In the genomic region with DNA sequence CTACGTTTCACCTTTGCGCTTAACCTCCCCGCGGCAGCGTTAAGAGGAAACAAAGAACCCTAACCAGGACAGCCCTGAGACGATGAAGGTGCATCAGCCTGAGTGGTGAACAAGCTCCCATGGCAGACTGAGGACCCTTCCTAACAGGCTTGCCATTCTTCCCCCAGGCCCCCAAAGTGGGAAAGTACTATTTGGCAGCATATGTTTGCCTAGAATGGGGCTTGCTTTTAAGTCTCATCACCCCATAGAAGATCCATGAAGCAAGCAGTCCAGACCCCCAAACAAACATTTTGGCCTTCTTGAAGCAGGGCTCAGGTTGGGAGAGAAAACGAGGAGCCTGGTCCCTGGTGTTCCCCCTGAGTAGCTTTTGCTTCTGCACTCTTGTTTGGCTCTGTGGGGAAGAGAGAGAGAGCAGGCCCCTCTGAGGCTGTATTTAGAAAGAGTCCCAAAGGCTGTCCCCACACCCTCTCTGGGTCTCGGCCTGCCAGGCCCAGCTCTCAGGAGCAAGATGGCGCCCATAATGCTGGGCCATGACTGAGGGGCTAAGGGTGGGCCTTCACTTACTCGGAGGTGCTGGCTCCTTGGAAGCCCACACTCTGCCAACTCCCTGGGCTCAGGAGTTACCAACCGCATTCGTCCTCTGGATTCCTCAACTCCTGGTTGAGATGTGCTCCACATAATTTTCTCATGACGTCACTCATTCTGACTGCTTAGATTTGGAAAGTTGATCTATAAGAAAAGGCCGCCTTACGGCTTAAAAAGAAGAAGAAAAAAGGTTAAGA, we compare ENCODE assay signal across 11 mouse cellular contexts. TPM values are rescaled to one million over a fixed set of nuclear protein-coding genes. Genes with fewer than 3 reads are reported as not detected.
A peak's percentile ranks its signal among the peaks of the same experiment; 100 is the strongest.
DNase-seq lines count a peak whose midpoint lies in the region; ATAC-seq and TF ChIP-seq lines count a peak whose summit lies in the region.
"Had no signal": no experiment of that assay in that cellular context is flagged by ENCODE, and none has a peak within 500 bp of the region (broad histone marks: within the 10 kb centered on the region; RNA-seq: fewer than 3 reads in every experiment).

No protein-coding gene starts in this region.

- peaks cover 4% of the 10 kb centered on the region; the same call in 1 of the 2 replicates for H3K36me3 ChIP-seq in kidney, embryonic 15.5 days
- peaks cover 46% of the 10 kb centered on the region for H3K36me3 ChIP-seq in C2C12 (ENCODE audit: control insufficient read depth, insufficient read depth)
- H3K36me3 ChIP-seq: hindbrain, embryonic 12.5 days; limb, embryonic 15.5 days; midbrain, embryonic 13.5 days had no signal

- peaks cover 8% of the 10 kb centered on the region for H3K4me1 ChIP-seq in kidney, embryonic 15.5 days

- H3K27me3 ChIP-seq in kidney, embryonic 15.5 days: no peaks in the 10 kb centered on the region
- H3K27me3 ChIP-seq in C2C12 (ENCODE audit: control insufficient read depth, insufficient read depth, insufficient read length): no peaks in the 10 kb centered on the region
- H3K27me3 ChIP-seq: hindbrain, embryonic 12.5 days; limb, embryonic 15.5 days; midbrain, embryonic 13.5 days had no signal

- H3K9ac ChIP-seq in kidney, embryonic 15.5 days: no peak overlapping the region
- H3K9ac ChIP-seq: hindbrain, embryonic 12.5 days; limb, embryonic 15.5 days; midbrain, embryonic 13.5 days had no signal

- no peak for DNase-seq in kidney, adult 9 months
- peak; percentile 64 for DNase-seq in NIH3T3 (ENCODE audit: low read depth)
- peak; percentile 18 to 33 for DNase-seq in heart, postnatal 14 days
- no peak for DNase-seq in cerebellum, postnatal 14 days
- no peak for DNase-seq in cerebellum, adult 11 months
- DNase-seq in adrenal gland, postnatal 4 days (ENCODE audit: low spot score in 2 of 2): no peak

- peak; percentile 53; the same call in 1 of the 2 replicates for ATAC-seq in kidney, embryonic 15.5 days (replicated peaks; ENCODE audit: low FRiP score)

- peak overlapping the region; percentile 43 for H3ac ChIP-seq in C2C12 (ENCODE audit: control insufficient read depth, insufficient read length, low read depth)

- H3K27ac ChIP-seq in kidney, embryonic 15.5 days: 0 out of 2 replicates have a peak overlapping the region, but pooled peaks have one; percentile 19
- H3K27ac ChIP-seq: hindbrain, embryonic 12.5 days; limb, embryonic 15.5 days; midbrain, embryonic 13.5 days had no signal

- H3K9me3 ChIP-seq in kidney, embryonic 15.5 days (replicated peaks): no peaks in the 10 kb centered on the region
- H3K9me3 ChIP-seq: hindbrain, embryonic 12.5 days; limb, embryonic 15.5 days; midbrain, embryonic 13.5 days had no signal

- intact Hi-C loops in heart, postnatal 14 days (cut with DNase I): no loop called here

- 83% methylated on average over 15 of the region's 15 CpGs for WGBS in kidney, embryonic 15.5 days

- H3K4me2 ChIP-seq in kidney, embryonic 15.5 days: peak overlapping the region; percentile 18; the same call in 1 of the 2 replicates
- H3K4me2 ChIP-seq: hindbrain, embryonic 12.5 days; limb, embryonic 15.5 days; midbrain, embryonic 13.5 days had no signal

- peaks cover 48% of the 10 kb centered on the region for H3K79me2 ChIP-seq in C2C12 (ENCODE audit: control insufficient read depth, insufficient read depth)

- TF ChIP-seq CTCF in C2C12 (IDR thresholded peaks at IDR 0.05; ENCODE audit: control insufficient read depth, insufficient read depth, insufficient read length): no peak

- H3K4me3 ChIP-seq in kidney, embryonic 15.5 days (replicated peaks): no peak overlapping the region
- peak overlapping the region; percentile 28 for H3K4me3 ChIP-seq in C2C12 (ENCODE audit: insufficient read depth, poor library complexity, severe bottlenecking)
- H3K4me3 ChIP-seq: hindbrain, embryonic 12.5 days; limb, embryonic 15.5 days; midbrain, embryonic 13.5 days had no signal

- peaks cover 26% of the 10 kb centered on the region for H3K79me3 ChIP-seq in C2C12 (ENCODE audit: low read depth)

TF ChIP-seq in C2C12, 6 proteins besides CTCF, POLR2A, EP300 and RAD21:
- TF ChIP-seq MAX (IDR thresholded peaks at IDR 0.05) (no peak), MYOD1 (IDR thresholded peaks at IDR 0.05; ENCODE audit: control insufficient read depth, insufficient read length, low read depth) (no peak), MYOG (IDR thresholded peaks at IDR 0.05; ENCODE audit: control insufficient read depth, extremely low read depth, insufficient read length) (no peak), CEBPB (IDR thresholded peaks at IDR 0.05; ENCODE audit: low read depth) (no peak), FOSL1 (IDR thresholded peaks at IDR 0.05; ENCODE audit: insufficient read depth, low read length, poor library complexity, severe bottlenecking) (no peak), USF1 (IDR thresholded peaks at IDR 0.05; ENCODE audit: low read depth) (no peak)

RNA-seq across cellular contexts. Expression of gene Zbtb38, which starts 0.6 kb away (rescaled TPM):
- polyA plus RNA-seq in kidney, embryonic 15.5 days (2015; fragmentation: Nextera tagmentation; extraction: Ambion mirVana): 20.6 TPM in 2 replicates
- 10.0 TPM for polyA plus RNA-seq in C2C12 (2012; fragmentation: generic; extraction: Trizol)
- total RNA-seq in heart, postnatal 14 days (2021): 10 to 100 TPM; 28.5 to 35.0 TPM
- total RNA-seq in adrenal gland, postnatal 4 days (2021): 10 to 100 TPM; 42.8 to 43.1 TPM

Comparison
In these comparisons a context has a peak if more than half of its experiments do, and no peak if none do; other contexts are left out.
1. DNase-seq: peak in NIH3T3 (single experiment) and heart, postnatal 14 days (2 of 2); none in kidney, adult 9 months (single experiment), cerebellum, postnatal 14 days (0 of 2), cerebellum, adult 11 months (single experiment) and adrenal gland, postnatal 4 days (0 of 2).